In genomic region chr4:83467615-83468014, GRCm38 (mm10) we compare ENCODE assay signal across 18 mouse cellular contexts. TPM values are rescaled to one million over a fixed set of nuclear protein-coding genes. Genes with fewer than 3 reads are reported as not detected.
DNase-seq lines count a peak whose midpoint lies in the region; ATAC-seq and TF ChIP-seq lines count a peak whose summit lies in the region.
"Had no signal": no experiment of that assay in that cellular context is flagged by ENCODE, and none has a peak within 500 bp of the region (broad histone marks: within the 10 kb centered on the region; RNA-seq: fewer than 3 reads in every experiment).

No protein-coding gene starts in this region.

- H3K4me3 ChIP-seq in forebrain, embryonic 13.5 days = no peak overlapping the region
- no peak overlapping the region for H3K4me3 ChIP-seq in forebrain, embryonic 11.5 days (ENCODE audit: low read depth, low read length)
- H3K4me3 ChIP-seq in left cerebral cortex, adult 2 months = no peak overlapping the region
- no peak overlapping the region for H3K4me3 ChIP-seq in neural tube, embryonic 13.5 days
- H3K4me3 ChIP-seq: erythroblast, embryonic 14.5 days; limb, embryonic 13.5 days had no signal

- H3K27me3 ChIP-seq in forebrain, embryonic 13.5 days = no peaks in the 10 kb centered on the region
- H3K27me3 ChIP-seq in forebrain, embryonic 11.5 days (ENCODE audit: control insufficient read depth, insufficient read depth, low read length) = no peaks in the 10 kb centered on the region
- no peaks in the 10 kb centered on the region for H3K27me3 ChIP-seq in neural tube, embryonic 13.5 days
- H3K27me3 ChIP-seq: limb, embryonic 13.5 days; Patski had no signal

- H3K4me1 ChIP-seq in forebrain, embryonic 13.5 days = 0 out of 2 replicates have a peak, but pooled peaks cover 3% of the 10 kb centered on the region
- H3K4me1 ChIP-seq in forebrain, embryonic 11.5 days (replicated peaks; ENCODE audit: control insufficient read depth, insufficient read depth, low read length) = no peaks in the 10 kb centered on the region
- H3K4me1 ChIP-seq in neural tube, embryonic 13.5 days (replicated peaks) = no peaks in the 10 kb centered on the region; the same call in 1 of the 2 replicates
- H3K4me1 ChIP-seq: limb, embryonic 13.5 days had no signal

- TF ChIP-seq CTCF in left cerebral cortex, adult 2 months (IDR thresholded peaks at IDR 0.05) = no peak

- 84% methylated on average over 7 of the region's 7 CpGs for WGBS in forebrain, embryonic 13.5 days
- 86% methylated on average over 7 of the region's 7 CpGs for WGBS in forebrain, embryonic 11.5 days
- 73% methylated on average over 7 of the region's 7 CpGs for WGBS in neural tube, embryonic 13.5 days

- H3K9ac ChIP-seq in forebrain, embryonic 13.5 days = no peak overlapping the region
- no peak overlapping the region for H3K9ac ChIP-seq in forebrain, embryonic 11.5 days (ENCODE audit: low read length)
- no peak overlapping the region for H3K9ac ChIP-seq in neural tube, embryonic 13.5 days
- H3K9ac ChIP-seq: limb, embryonic 13.5 days; liver, postnatal 0 days had no signal

- no peak overlapping the region for H3K4me2 ChIP-seq in forebrain, embryonic 13.5 days
- no peak overlapping the region for H3K4me2 ChIP-seq in forebrain, embryonic 11.5 days (ENCODE audit: low read depth, low read length, severe bottlenecking)
- H3K4me2 ChIP-seq in neural tube, embryonic 13.5 days = no peak overlapping the region
- H3K4me2 ChIP-seq: limb, embryonic 13.5 days had no signal

- peaks cover 85% of the 10 kb centered on the region for H3K36me3 ChIP-seq in forebrain, embryonic 13.5 days (ENCODE audit: poor library complexity, severe bottlenecking)
- peaks cover 13% of the 10 kb centered on the region for H3K36me3 ChIP-seq in forebrain, embryonic 11.5 days (ENCODE audit: control insufficient read depth, insufficient read depth, low read length)
- H3K36me3 ChIP-seq in neural tube, embryonic 13.5 days = peaks cover 82% of the 10 kb centered on the region

- H3K27ac ChIP-seq in forebrain, embryonic 13.5 days = peak overlapping the region; percentile 6; the same call in 1 of the 2 replicates
- H3K27ac ChIP-seq in forebrain, embryonic 11.5 days (ENCODE audit: low read depth, low read length) = no peak overlapping the region
- H3K27ac ChIP-seq in left cerebral cortex, adult 2 months = peak overlapping the region; percentile 20; the same call in 1 of the 2 replicates
- H3K27ac ChIP-seq in neural tube, embryonic 13.5 days (replicated peaks) = no peak overlapping the region
- H3K27ac ChIP-seq: limb, embryonic 13.5 days had no signal

- H3K9me3 ChIP-seq in forebrain, embryonic 13.5 days (replicated peaks) = no peaks in the 10 kb centered on the region
- H3K9me3 ChIP-seq in forebrain, embryonic 11.5 days (ENCODE audit: control insufficient read depth, low read length) = no peaks in the 10 kb centered on the region
- H3K9me3 ChIP-seq in neural tube, embryonic 13.5 days = no peaks in the 10 kb centered on the region
- H3K9me3 ChIP-seq: limb, embryonic 13.5 days had no signal

- peak; percentile 48; the same call in 1 of the 2 replicates for ATAC-seq in forebrain, embryonic 13.5 days
- no peak for ATAC-seq in forebrain, embryonic 11.5 days (replicated peaks; ENCODE audit: low FRiP score)
- ATAC-seq in neural tube, embryonic 13.5 days (ENCODE audit: low read depth) = 0 out of 2 replicates have a peak, but pooled peaks have one; percentile 32
- ATAC-seq: intestine, embryonic 16.5 days; liver, postnatal 0 days; Patski had no signal

- DNase-seq in forebrain, embryonic 11.5 days (ENCODE audit: low spot score) = no peak
- no peak for DNase-seq in left cerebral cortex, adult 2 months (ENCODE audit: extremely low spot score in 1 of 2, low spot score in 2 of 2)
- DNase-seq in left cerebral cortex, adult 8-10 months (ENCODE audit: low spot score in 2 of 2) = no peak
- peak; percentile 93 for DNase-seq in cerebellum, adult 9-10 months
- no peak for DNase-seq in liver
- DNase-seq in adipocyte (ENCODE audit: low spot score) = no peak
- DNase-seq: heart, postnatal 14 days; kidney, postnatal 25 days; layer of hippocampus, postnatal 36 days; liver, postnatal 0 days; lung, postnatal 36 days; thymus, adult 2 months had no signal

- intact Hi-C loops in left cerebral cortex, adult 2 months (cut with DNase I) = no loop called here

RNA-seq across cellular contexts. Expression of gene Psip1, which starts 18.6 kb away (rescaled TPM):
- polyA plus RNA-seq in forebrain, embryonic 13.5 days (2015; fragmentation: Nextera tagmentation; extraction: Ambion mirVana) = 345 and 371 TPM in 2 replicates
- 471 and 480 TPM in 2 replicates for polyA plus RNA-seq in forebrain, embryonic 11.5 days (2014; fragmentation: Nextera tagmentation; extraction: Ambion mirVana)
- total RNA-seq in left cerebral cortex, adult 2 months (2021) = 100 to 1,000 TPM; 197 to 199 TPM
- total RNA-seq in left cerebral cortex, adult 8-10 months (2022) = 100 to 1,000 TPM; 206 to 215 (median 209) TPM
- polyA plus RNA-seq in neural tube, embryonic 13.5 days (2015; fragmentation: Nextera tagmentation; extraction: Ambion mirVana) = 266 and 271 TPM in 2 replicates

RNA-seq across cellular contexts. Expression of gene Snapc3, which starts 50.1 kb away (rescaled TPM):
- polyA plus RNA-seq in forebrain, embryonic 13.5 days (2015; fragmentation: Nextera tagmentation; extraction: Ambion mirVana) = 90.3 and 93.4 TPM in 2 replicates
- polyA plus RNA-seq in forebrain, embryonic 11.5 days (2014; fragmentation: Nextera tagmentation; extraction: Ambion mirVana) = 72.1 and 73.4 TPM in 2 replicates
- 10 to 100 TPM; 40.9 to 44.5 TPM for total RNA-seq in left cerebral cortex, adult 2 months (2021)
- 10 to 100 TPM; 33.7 to 38.5 (median 35.4) TPM for total RNA-seq in left cerebral cortex, adult 8-10 months (2022)
- 72.0 and 76.1 TPM in 2 replicates for polyA plus RNA-seq in neural tube, embryonic 13.5 days (2015; fragmentation: Nextera tagmentation; extraction: Ambion mirVana)

RNA-seq across cellular contexts. Expression of gene Ccdc171, which starts 57.7 kb away (rescaled TPM):
- polyA plus RNA-seq in forebrain, embryonic 13.5 days (2015; fragmentation: Nextera tagmentation; extraction: Ambion mirVana) = 5.5 and 5.7 TPM in 2 replicates
- polyA plus RNA-seq in forebrain, embryonic 11.5 days (2014; fragmentation: Nextera tagmentation; extraction: Ambion mirVana) = 5.4 and 5.5 TPM in 2 replicates
- 1 to 10 TPM; 3.6 to 4.8 TPM for total RNA-seq in left cerebral cortex, adult 2 months (2021)
- total RNA-seq in left cerebral cortex, adult 8-10 months (2022) = 1 to 10 TPM; 3.8 to 4.5 (median 3.8) TPM
- 2.9 and 5.2 TPM in 2 replicates for polyA plus RNA-seq in neural tube, embryonic 13.5 days (2015; fragmentation: Nextera tagmentation; extraction: Ambion mirVana)
- polyA plus RNA-seq: erythroblast, embryonic 14.5 days had no signal

Comparison
In these comparisons a context has a peak if more than half of its experiments do, and no peak if none do; other contexts are left out.
1. H3K27ac ChIP-seq: peak in forebrain, embryonic 13.5 days (single experiment) and left cerebral cortex, adult 2 months (single experiment); none in forebrain, embryonic 11.5 days (single experiment) and neural tube, embryonic 13.5 days (single experiment).